Mouse (Mus musculus) left cerebral cortex, postnatal 25 days (tissue): ENCODE measurements at regions not wholly inside any gene's neighbourhood (a gene's known extent, or its start where the extent isn't known, plus 50 kb on each side); places are given as distances from the start of the nearest gene placed in this dataset.

Source experiments
- DNase-seq, 2 experiments: peaks; one replicate each; pipeline ENCODE4 v3.0.0; 2022; ENCODE audit warnings: low spot score in 2 of 2, mixed read lengths in 1 of 2
- intact Hi-C: fragments of 180-260 bp; cut with DNase I; formaldehyde crosslinking; loops from one replicate; pipeline ENCODE4 v1.15.1; 2025

DNA sequence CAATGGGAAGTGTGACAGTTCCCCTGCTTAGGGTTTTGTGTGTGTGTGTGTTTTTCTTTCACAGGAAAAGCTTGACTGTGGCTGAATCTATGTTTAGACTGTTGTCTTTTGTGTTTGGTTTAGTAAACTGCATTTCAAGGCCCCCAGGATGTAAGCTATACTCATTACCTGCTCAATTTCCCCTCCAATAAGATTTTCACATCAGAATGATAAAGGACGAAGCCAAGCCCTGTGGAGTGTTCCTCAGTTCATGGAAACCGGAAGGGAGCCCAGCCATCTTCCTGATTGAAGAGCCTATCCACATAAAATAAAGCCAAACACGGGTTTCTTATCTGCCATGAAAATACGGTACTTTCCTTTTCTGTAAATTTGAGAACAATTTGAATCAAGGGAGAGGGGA is 50.5 kb upstream of the Kdr start:
- intact Hi-C loops = no loop called here
- DNase-seq = no peak
